ENCODE assay signal across 11 mouse cellular contexts in the genomic region with DNA sequence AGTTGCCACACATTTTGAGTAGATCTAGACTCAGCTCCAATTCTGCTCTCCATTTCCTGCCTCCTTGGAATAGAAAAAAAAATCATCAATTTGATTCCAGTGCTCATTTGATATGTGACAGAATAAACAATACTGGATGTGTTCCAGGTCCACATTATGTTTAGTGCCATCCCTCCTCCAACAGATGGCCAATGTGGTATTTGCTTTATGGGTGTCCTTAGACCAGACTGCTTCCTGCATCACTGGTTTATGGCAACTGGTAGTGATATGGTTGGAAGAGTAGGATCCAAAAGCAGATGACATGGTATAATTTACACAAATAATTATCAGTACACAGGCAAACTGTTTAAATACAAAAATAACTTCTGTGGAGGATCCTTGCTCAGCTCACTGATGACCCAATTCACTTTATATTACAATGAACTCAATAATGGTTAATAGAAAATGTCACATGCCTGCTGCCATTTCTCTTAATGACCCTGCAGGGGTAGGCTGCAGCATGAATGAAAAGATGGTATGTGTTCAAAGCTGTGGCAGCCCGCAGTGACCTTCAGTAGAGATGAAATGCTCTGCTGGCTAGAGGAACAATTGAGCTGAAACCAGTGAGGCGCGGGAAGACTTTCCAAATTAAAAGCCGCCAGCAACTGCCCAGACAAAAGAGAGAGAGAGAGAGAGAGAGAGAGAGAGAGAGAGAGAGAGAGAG. TPM values are rescaled to one million over a fixed set of nuclear protein-coding genes. Genes with fewer than 3 reads are reported as not detected.
A peak's percentile ranks its signal among the peaks of the same experiment; 100 is the strongest.
DNase-seq lines count a peak whose midpoint lies in the region; ATAC-seq lines count a peak whose summit lies in the region.
"Had no signal": no experiment of that assay in that cellular context is flagged by ENCODE, and none has a peak within 500 bp of the region (broad histone marks: within the 10 kb centered on the region; RNA-seq: fewer than 3 reads in every experiment).

No protein-coding gene starts in this region.

- 64% methylated on average over 4 of the region's 4 CpGs for WGBS in embryonic facial prominence, embryonic 11.5 days
- 11% methylated on average over 4 of the region's 4 CpGs for WGBS in hindbrain, embryonic 15.5 days
- 24% methylated on average over 4 of the region's 4 CpGs for WGBS in neural tube, embryonic 13.5 days
- WGBS in liver, embryonic 12.5 days (ENCODE audit: insufficient replicate concordance) = 78% methylated on average over 4 of the region's 4 CpGs

- no peaks in the 10 kb centered on the region for H3K4me1 ChIP-seq in embryonic facial prominence, embryonic 11.5 days (ENCODE audit: control insufficient read depth, insufficient read depth, low read length)
- H3K4me1 ChIP-seq in hindbrain, embryonic 15.5 days (replicated peaks) = 0 out of 2 replicates have a peak, but pooled peaks cover 3% of the 10 kb centered on the region
- peaks cover 7% of the 10 kb centered on the region; the same call in 1 of the 2 replicates for H3K4me1 ChIP-seq in neural tube, embryonic 13.5 days (replicated peaks)
- H3K4me1 ChIP-seq in liver, embryonic 12.5 days = no peaks in the 10 kb centered on the region

- H3K36me3 ChIP-seq in embryonic facial prominence, embryonic 11.5 days (replicated peaks; ENCODE audit: control insufficient read depth, insufficient read depth, low read depth, low read length) = no peaks in the 10 kb centered on the region
- no peaks in the 10 kb centered on the region for H3K36me3 ChIP-seq in hindbrain, embryonic 15.5 days
- no peaks in the 10 kb centered on the region for H3K36me3 ChIP-seq in neural tube, embryonic 13.5 days
- no peaks in the 10 kb centered on the region for H3K36me3 ChIP-seq in liver, embryonic 12.5 days

- no peak overlapping the region for H3K27ac ChIP-seq in embryonic facial prominence, embryonic 11.5 days (replicated peaks; ENCODE audit: low read depth, low read length)
- peak overlapping the region; percentile 45; the same call in 1 of the 2 replicates for H3K27ac ChIP-seq in hindbrain, embryonic 15.5 days (replicated peaks)
- peak overlapping the region; percentile 42; the same call in 1 of the 2 replicates for H3K27ac ChIP-seq in neural tube, embryonic 13.5 days (replicated peaks)
- H3K27ac ChIP-seq in liver, embryonic 12.5 days = no peak overlapping the region

- intact Hi-C loops in heart, postnatal 14 days (cut with DNase I) = no loop called here
- intact Hi-C loops in gastrocnemius, postnatal 36 days (cut with DNase I) = no loop called here

- no peaks in the 10 kb centered on the region for H3K27me3 ChIP-seq in embryonic facial prominence, embryonic 11.5 days (ENCODE audit: control insufficient read depth, insufficient read depth, low read length)
- H3K27me3 ChIP-seq in hindbrain, embryonic 15.5 days = no peaks in the 10 kb centered on the region
- H3K27me3 ChIP-seq in neural tube, embryonic 13.5 days = no peaks in the 10 kb centered on the region
- no peaks in the 10 kb centered on the region for H3K27me3 ChIP-seq in liver, embryonic 12.5 days (replicated peaks)

- H3K4me2 ChIP-seq in embryonic facial prominence, embryonic 11.5 days (ENCODE audit: low read depth, low read length) = no peak overlapping the region
- no peak overlapping the region for H3K4me2 ChIP-seq in hindbrain, embryonic 15.5 days
- no peak overlapping the region for H3K4me2 ChIP-seq in neural tube, embryonic 13.5 days
- no peak overlapping the region for H3K4me2 ChIP-seq in liver, embryonic 12.5 days

- no peak overlapping the region for H3K4me3 ChIP-seq in embryonic facial prominence, embryonic 11.5 days (ENCODE audit: low read depth, low read length)
- no peak overlapping the region for H3K4me3 ChIP-seq in hindbrain, embryonic 15.5 days
- H3K4me3 ChIP-seq in neural tube, embryonic 13.5 days = no peak overlapping the region
- H3K4me3 ChIP-seq in liver, embryonic 12.5 days = no peak overlapping the region

- DNase-seq in cerebellum, postnatal 10 days = peak; percentile 51 to 58
- no peak for DNase-seq in cerebellum, adult 18-20 months
- DNase-seq in embryonic facial prominence, embryonic 11.5 days (ENCODE audit: low spot score) = no peak
- DNase-seq in heart, postnatal 14 days = no peak
- no peak for DNase-seq in gastrocnemius, postnatal 36 days
- DNase-seq: kidney, adult 11 months; right cerebral cortex, postnatal 25 days had no signal

- H3K9me3 ChIP-seq in embryonic facial prominence, embryonic 11.5 days (replicated peaks; ENCODE audit: control insufficient read depth, low read length) = no peaks in the 10 kb centered on the region
- no peaks in the 10 kb centered on the region for H3K9me3 ChIP-seq in hindbrain, embryonic 15.5 days
- no peaks in the 10 kb centered on the region for H3K9me3 ChIP-seq in neural tube, embryonic 13.5 days
- no peaks in the 10 kb centered on the region for H3K9me3 ChIP-seq in liver, embryonic 12.5 days (replicated peaks)

- H3K9ac ChIP-seq in embryonic facial prominence, embryonic 11.5 days (replicated peaks; ENCODE audit: low read length) = no peak overlapping the region
- no peak overlapping the region for H3K9ac ChIP-seq in hindbrain, embryonic 15.5 days
- H3K9ac ChIP-seq in neural tube, embryonic 13.5 days = no peak overlapping the region
- no peak overlapping the region for H3K9ac ChIP-seq in liver, embryonic 12.5 days

- ATAC-seq in embryonic facial prominence, embryonic 11.5 days (replicated peaks; ENCODE audit: insufficient number of reproducible peaks, low FRiP score, low TSS enrichment, low read depth) = 0 out of 2 replicates have a peak, but pooled peaks have one; percentile 59
- peak; percentile 88 for ATAC-seq in hindbrain, embryonic 15.5 days (ENCODE audit: low FRiP score, low read depth)
- peak; percentile 72 for ATAC-seq in neural tube, embryonic 13.5 days (ENCODE audit: low read depth)
- ATAC-seq in liver, embryonic 12.5 days = no peak
- ATAC-seq: lung, postnatal 0 days had no signal

RNA-seq across cellular contexts. Expression of a gene that starts 27.2 kb away (rescaled TPM):
- 3.1 and 3.8 TPM in 2 replicates for polyA plus RNA-seq in embryonic facial prominence, embryonic 11.5 days (2014; fragmentation: Nextera tagmentation; extraction: Ambion mirVana)
- polyA plus RNA-seq in hindbrain, embryonic 15.5 days (2015; fragmentation: Nextera tagmentation; extraction: Ambion mirVana) = 31.7 and 34.9 TPM in 2 replicates
- 26.1 and 26.4 TPM in 2 replicates for polyA plus RNA-seq in neural tube, embryonic 13.5 days (2015; fragmentation: Nextera tagmentation; extraction: Ambion mirVana)
- total RNA-seq in heart, postnatal 14 days (2021) = 1 to 10 TPM; 1.0 to 1.3 TPM
- total RNA-seq in gastrocnemius, postnatal 36 days (2021) = 1 to 10 TPM; 2.0 to 6.7 TPM
- 0.05 TPM in 1 of 2 replicates, not detected in the other for polyA plus RNA-seq in liver, embryonic 12.5 days (2016; fragmentation: Nextera tagmentation; extraction: Ambion mirVana)

Comparison
In these comparisons a context has a peak if more than half of its experiments do, and no peak if none do; other contexts are left out.
1. DNase-seq: peak in cerebellum, postnatal 10 days (2 of 2); none in cerebellum, adult 18-20 months (0 of 2), embryonic facial prominence, embryonic 11.5 days (single experiment), heart, postnatal 14 days (0 of 2) and gastrocnemius, postnatal 36 days (0 of 2).
2. H3K27ac ChIP-seq: peak in hindbrain, embryonic 15.5 days (single experiment) and neural tube, embryonic 13.5 days (single experiment); none in embryonic facial prominence, embryonic 11.5 days (single experiment) and liver, embryonic 12.5 days (single experiment).